Mouse (Mus musculus): ENCODE measurements around the gene Abcg8. TPM values are rescaled to one million over a fixed set of nuclear protein-coding genes. Genes with fewer than 3 reads are reported as not detected.

Abcg8 gene
- total RNA-seq (2021) = not detected
- 0.06 TPM in 1 of 2 replicates, not detected in the other for polyA plus RNA-seq (2012; rRNA removed)
- long read RNA-seq = 0 reads

DNA sequence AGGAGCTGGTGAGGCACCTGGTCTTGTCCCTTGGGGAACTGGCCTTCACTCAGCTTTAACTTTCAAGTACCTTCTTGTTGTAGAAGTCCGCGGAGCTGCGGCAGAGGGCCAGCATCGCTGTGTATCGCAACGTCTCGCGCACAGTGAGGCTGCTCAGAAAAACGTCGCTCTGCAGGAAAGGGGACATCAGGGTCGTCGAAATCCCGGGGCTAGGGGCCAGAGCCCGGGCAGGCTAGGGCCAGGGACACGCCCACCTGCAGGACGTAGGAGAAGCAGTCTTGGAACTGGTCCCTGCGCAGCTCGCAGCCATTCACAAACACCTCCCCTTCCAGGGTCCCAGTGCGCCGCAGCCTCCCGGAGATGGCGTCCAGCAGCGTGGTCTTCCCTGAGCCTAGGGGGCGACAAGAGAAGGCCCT lies at the start of gene Abcg8:
Abcg8 (plus strand) TSS at position 352 of the 416 bp plus-strand sequence.
- Histone ChIP-seq H3K4me3 (peak within 1 kb of the TSS; percentile 27), H3K4me1 (ENCODE audit: control insufficient read depth, insufficient read depth, low read length) (no peaks in the 10 kb centered on the region), H3K9ac (ENCODE audit: low read depth, low read length) (no peak within 1 kb of the TSS), H3K27me3 (ENCODE audit: control insufficient read depth, insufficient read depth, low read length) (0 out of 2 replicates have a peak, but pooled peaks cover 2% of the 10 kb centered on the region), H3K79me2 (replicated peaks; ENCODE audit: control insufficient read depth, insufficient read depth, low read length) (no peaks in the 10 kb centered on the region), H3K36me3 (ENCODE audit: control insufficient read depth, insufficient read depth, low read length) (no peaks in the 10 kb centered on the region), H3K27ac (no peak within 1 kb of the TSS)
- peak; percentile 11 to 33 for DNase-seq
- WGBS = 2% methylated on average over 24 of the region's 24 CpGs
- intact Hi-C loops (cut with DNase I) = no loop called here
- TF ChIP-seq EP300 (IDR thresholded peaks at IDR 0.05; ENCODE audit: insufficient read depth, low read depth, low read length) = no peak
- TF ChIP-seq CTCF (IDR thresholded peaks at IDR 0.05) = no peak
- no peak for TF ChIP-seq POLR2A (IDR thresholded peaks at IDR 0.05; ENCODE audit: insufficient read depth, low read depth, low read length)

DNA sequence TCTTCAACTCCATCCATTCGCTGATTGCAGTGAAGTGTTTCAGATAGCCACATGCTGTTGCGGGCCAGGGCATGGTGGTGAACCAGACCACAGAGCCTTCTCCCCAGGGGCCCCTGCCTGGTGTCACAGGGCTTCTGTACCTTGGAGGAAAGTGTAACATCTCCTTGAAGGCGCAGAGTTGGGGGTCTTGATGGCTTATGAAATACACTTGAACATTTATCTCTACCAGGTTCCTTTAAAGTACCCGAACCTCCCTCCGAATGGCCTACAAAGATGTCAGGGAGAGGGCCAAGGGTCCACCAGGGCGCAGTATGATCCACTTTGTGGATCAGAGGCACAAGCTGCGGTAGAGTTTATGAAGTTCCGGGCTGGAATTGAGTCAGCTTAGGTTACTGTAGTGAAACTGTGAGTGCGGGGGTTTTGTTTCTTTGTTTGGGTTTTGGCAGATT lies 49.2 kb upstream of the Abcg8 start:
- no peaks in the 10 kb centered on the region for H3K27me3 ChIP-seq (ENCODE audit: control insufficient read depth, insufficient read depth, low read length)
- no peaks in the 10 kb centered on the region for H3K36me3 ChIP-seq (ENCODE audit: control insufficient read depth, insufficient read depth, low read length)
- H3K27ac ChIP-seq = no peak overlapping the region
- intact Hi-C loops (cut with DNase I) = no loop called here
- no peak for TF ChIP-seq EP300 (IDR thresholded peaks at IDR 0.05; ENCODE audit: insufficient read depth, low read depth, low read length)
- no peak for TF ChIP-seq CTCF (IDR thresholded peaks at IDR 0.05)
- TF ChIP-seq POLR2A (IDR thresholded peaks at IDR 0.05; ENCODE audit: insufficient read depth, low read depth, low read length) = no peak
- no peak for DNase-seq
- no peaks in the 10 kb centered on the region for H3K4me1 ChIP-seq (ENCODE audit: control insufficient read depth, insufficient read depth, low read length)
- no peaks in the 10 kb centered on the region for H3K79me2 ChIP-seq (replicated peaks; ENCODE audit: control insufficient read depth, insufficient read depth, low read length)
- 41% methylated on average over 9 of the region's 9 CpGs for WGBS
- no peak overlapping the region for H3K9ac ChIP-seq (ENCODE audit: low read depth, low read length)
- H3K4me3 ChIP-seq = peak overlapping the region; percentile 75

DNA sequence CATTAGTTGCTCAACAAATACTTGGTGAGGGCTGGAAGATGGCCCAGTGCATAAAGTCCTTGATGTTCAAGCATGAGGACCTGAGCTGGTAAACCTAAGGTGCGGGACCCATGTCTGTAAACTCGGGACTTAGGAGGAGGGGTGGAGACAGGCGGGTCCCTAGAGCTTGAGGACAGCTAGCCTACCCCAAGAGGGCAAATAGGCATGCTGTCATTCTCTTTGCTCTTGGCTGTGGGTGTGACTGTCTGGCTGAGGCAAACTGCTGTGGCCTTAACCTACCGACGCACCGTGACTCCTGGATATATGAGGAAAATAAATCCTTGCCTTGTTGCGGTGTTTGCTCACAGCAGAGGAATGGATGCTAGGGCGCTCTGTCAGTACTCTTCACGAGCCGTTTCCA lies 48.4 kb upstream of the Abcg8 start:
- Histone ChIP-seq H3K27me3 (ENCODE audit: control insufficient read depth, insufficient read depth, low read length) (no peaks in the 10 kb centered on the region), H3K27ac (no peak overlapping the region), H3K36me3 (ENCODE audit: control insufficient read depth, insufficient read depth, low read length) (no peaks in the 10 kb centered on the region), H3K9ac (ENCODE audit: low read depth, low read length) (no peak overlapping the region), H3K4me1 (ENCODE audit: control insufficient read depth, insufficient read depth, low read length) (no peaks in the 10 kb centered on the region), H3K79me2 (replicated peaks; ENCODE audit: control insufficient read depth, insufficient read depth, low read length) (no peaks in the 10 kb centered on the region), H3K4me3 (no peak overlapping the region)
- no peak for DNase-seq
- 94% methylated on average over 10 of the region's 10 CpGs for WGBS
- intact Hi-C loops (cut with DNase I) = no loop called here
- TF ChIP-seq CTCF (IDR thresholded peaks at IDR 0.05) (no peak), EP300 (IDR thresholded peaks at IDR 0.05; ENCODE audit: insufficient read depth, low read depth, low read length) (no peak), POLR2A (IDR thresholded peaks at IDR 0.05; ENCODE audit: insufficient read depth, low read depth, low read length) (no peak)

DNA sequence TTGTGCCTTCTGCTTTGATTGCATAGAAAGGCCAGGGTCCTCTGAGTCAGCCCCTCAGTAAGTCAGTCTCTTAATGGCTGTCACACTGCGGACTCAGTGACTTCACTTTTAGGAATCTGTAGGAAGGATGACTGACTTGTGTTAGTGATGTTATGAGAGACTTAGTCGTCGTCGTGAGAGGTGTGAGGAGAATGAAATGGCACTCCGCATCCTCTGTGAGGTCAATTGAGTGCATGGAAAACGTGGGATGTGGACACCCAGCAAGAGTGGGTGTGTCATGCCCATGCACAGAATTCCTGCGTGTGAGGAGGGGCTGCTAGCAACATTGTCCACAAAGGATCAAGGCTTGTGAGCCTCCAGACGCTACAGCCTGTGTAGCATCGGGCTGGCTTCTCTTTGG lies 47.5 kb upstream of the Abcg8 start:
- intact Hi-C loops (cut with DNase I) = no loop called here
- no peak for DNase-seq
- H3K4me3 ChIP-seq = no peak overlapping the region
- TF ChIP-seq CTCF (IDR thresholded peaks at IDR 0.05) (no peak), EP300 (IDR thresholded peaks at IDR 0.05; ENCODE audit: insufficient read depth, low read depth, low read length) (no peak)
- no peaks in the 10 kb centered on the region for H3K79me2 ChIP-seq (replicated peaks; ENCODE audit: control insufficient read depth, insufficient read depth, low read length)
- H3K27me3 ChIP-seq (ENCODE audit: control insufficient read depth, insufficient read depth, low read length) = no peaks in the 10 kb centered on the region
- H3K27ac ChIP-seq = no peak overlapping the region
- no peaks in the 10 kb centered on the region for H3K36me3 ChIP-seq (ENCODE audit: control insufficient read depth, insufficient read depth, low read length)
- H3K9ac ChIP-seq (ENCODE audit: low read depth, low read length) = no peak overlapping the region
- H3K4me1 ChIP-seq (ENCODE audit: control insufficient read depth, insufficient read depth, low read length) = no peaks in the 10 kb centered on the region
- 83% methylated on average over 9 of the region's 9 CpGs for WGBS

DNA sequence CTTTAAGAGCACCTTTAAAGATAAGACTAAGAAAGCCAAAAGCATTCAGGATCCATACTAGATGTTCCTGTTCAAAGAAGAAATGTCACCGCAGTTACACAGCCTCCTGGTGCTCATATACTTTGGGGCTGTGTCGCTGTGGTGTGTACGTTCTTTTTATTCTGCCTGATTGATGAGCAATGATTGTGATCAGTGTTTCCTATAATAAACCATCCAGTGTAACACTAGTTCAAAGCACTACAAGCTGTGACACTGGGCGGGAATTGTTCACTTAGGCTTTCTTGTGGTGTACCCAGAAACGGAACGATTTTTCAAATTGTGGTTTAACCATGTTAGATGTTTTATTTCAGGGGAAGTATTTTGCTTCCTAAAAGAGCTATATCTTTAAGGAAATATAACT lies 44.3 kb upstream of the Abcg8 start:
- TF ChIP-seq EP300 (IDR thresholded peaks at IDR 0.05; ENCODE audit: insufficient read depth, low read depth, low read length) = no peak
- TF ChIP-seq POLR2A (IDR thresholded peaks at IDR 0.05; ENCODE audit: insufficient read depth, low read depth, low read length) = no peak
- TF ChIP-seq CTCF (IDR thresholded peaks at IDR 0.05) = no peak
- DNase-seq = no peak
- H3K9ac ChIP-seq (ENCODE audit: low read depth, low read length) = no peak overlapping the region
- intact Hi-C loops (cut with DNase I) = no loop called here
- 91% methylated on average over 6 of the region's 6 CpGs for WGBS
- H3K4me3 ChIP-seq = no peak overlapping the region
- no peaks in the 10 kb centered on the region for H3K79me2 ChIP-seq (replicated peaks; ENCODE audit: control insufficient read depth, insufficient read depth, low read length)
- no peaks in the 10 kb centered on the region for H3K27me3 ChIP-seq (ENCODE audit: control insufficient read depth, insufficient read depth, low read length)
- H3K27ac ChIP-seq = no peak overlapping the region
- H3K4me1 ChIP-seq (ENCODE audit: control insufficient read depth, insufficient read depth, low read length) = no peaks in the 10 kb centered on the region
- no peaks in the 10 kb centered on the region for H3K36me3 ChIP-seq (ENCODE audit: control insufficient read depth, insufficient read depth, low read length)

DNA sequence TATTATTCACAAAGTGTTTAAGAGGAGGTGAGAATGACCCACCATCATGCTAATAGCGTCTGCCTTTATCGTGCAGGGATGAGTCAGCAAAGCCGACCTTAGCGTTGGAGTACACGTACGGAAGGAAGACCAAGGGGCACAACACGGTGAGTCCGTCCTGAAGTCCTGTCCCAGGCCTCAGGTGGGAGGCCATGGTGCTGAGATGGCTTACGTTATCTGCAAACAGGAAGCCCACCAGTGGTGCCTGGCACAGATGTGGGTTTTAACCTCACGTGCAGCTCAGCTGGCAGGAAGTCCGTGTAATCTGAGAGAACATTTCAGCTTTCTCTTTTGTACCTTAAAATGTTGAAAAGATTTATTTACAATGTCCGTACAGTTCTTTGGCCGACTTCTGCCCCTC lies 42.7 kb upstream of the Abcg8 start:
- no peak for DNase-seq
- TF ChIP-seq POLR2A (IDR thresholded peaks at IDR 0.05; ENCODE audit: insufficient read depth, low read depth, low read length) = no peak
- no peak for TF ChIP-seq CTCF (IDR thresholded peaks at IDR 0.05)
- no peak for TF ChIP-seq EP300 (IDR thresholded peaks at IDR 0.05; ENCODE audit: insufficient read depth, low read depth, low read length)
- H3K4me3 ChIP-seq = no peak overlapping the region
- intact Hi-C loops (cut with DNase I) = no loop called here
- no peaks in the 10 kb centered on the region for H3K79me2 ChIP-seq (replicated peaks; ENCODE audit: control insufficient read depth, insufficient read depth, low read length)
- no peaks in the 10 kb centered on the region for H3K36me3 ChIP-seq (ENCODE audit: control insufficient read depth, insufficient read depth, low read length)
- no peaks in the 10 kb centered on the region for H3K27me3 ChIP-seq (ENCODE audit: control insufficient read depth, insufficient read depth, low read length)
- no peaks in the 10 kb centered on the region for H3K4me1 ChIP-seq (ENCODE audit: control insufficient read depth, insufficient read depth, low read length)
- 68% methylated on average over 13 of the region's 13 CpGs for WGBS
- no peak overlapping the region for H3K9ac ChIP-seq (ENCODE audit: low read depth, low read length)
- H3K27ac ChIP-seq = no peak overlapping the region
